Mouse (Mus musculus) hindbrain, postnatal 0 days (tissue): Measurements from ENCODE around the gene Pam. TPM values are rescaled to one million over a fixed set of nuclear protein-coding genes. Genes with fewer than 3 reads are reported as not detected.

Source experiments
- ATAC-seq: fragments of 200-750 bp; cut with Nextera tagmentation; 2 replicates; pipeline ENCODE4 v1.8.0; 2017; ENCODE audit warnings: mild to moderate bottlenecking, moderate TSS enrichment, moderate library complexity
- DNase-seq: peaks from one replicate; pipeline ENCODE4 v3.0.0-alpha.2; 2015; ENCODE audit warnings: low spot score
- H3K27ac ChIP-seq: fragments of 300-500 bp; sonication (generic); 2 replicates; pipeline ENCODE4 v1.5.1; 2014; ENCODE audit warnings: mild to moderate bottlenecking
- H3K27me3 ChIP-seq: fragments of 300-500 bp; sonication (generic); 2 replicates; pipeline ENCODE4 v1.6.1; 2014; ENCODE audit warnings: low read length, mixed read lengths; ENCODE audit not compliant: insufficient read depth
- H3K36me3 ChIP-seq: fragments of 300-500 bp; sonication (generic); 2 replicates; pipeline ENCODE4 v1.6.1; 2014; ENCODE audit warnings: low read length, mixed read lengths; ENCODE audit not compliant: insufficient read depth
- H3K4me1 ChIP-seq: fragments of 300-500 bp; sonication (generic); 2 replicates; pipeline ENCODE4 v1.6.1; 2014; ENCODE audit warnings: antibody characterized with exemption, low read length, mixed read lengths; ENCODE audit not compliant: insufficient read depth
- H3K4me2 ChIP-seq: fragments of 300-500 bp; sonication (generic); 2 replicates; pipeline ENCODE4 v1.6.1; 2014; ENCODE audit warnings: low read depth, mild to moderate bottlenecking, low read length, moderate library complexity, mixed read lengths
- H3K4me3 ChIP-seq: fragments of 300-500 bp; sonication (generic); 2 replicates; pipeline ENCODE4 v1.5.1; 2014; ENCODE audit warnings: low read length
- H3K9ac ChIP-seq: fragments of 300-500 bp; sonication (generic); replicated peaks from 2 replicates; pipeline ENCODE4 v1.6.1; 2014; ENCODE audit warnings: mild to moderate bottlenecking, low read length, moderate library complexity, mixed read lengths
- H3K9me3 ChIP-seq: fragments of 300-500 bp; sonication (generic); 2 replicates; pipeline ENCODE4 v1.6.1; 2016; ENCODE audit warnings: low read length, mixed read lengths
- CTCF ChIP-seq: IDR thresholded peaks from 2 replicates; pipeline ENCODE4 v1.5.1; 2016; ENCODE audit warnings: antibody characterized with exemption, control low read depth, low read depth
- WGBS: fragments of 180-500 bp; shearing (Covaris S2); extraction: QIAGEN DNeasy Blood & Tissue Kit; methylation state at CpG from one replicate; pipeline ENCODE4 v1.1.7; 2014; 5-methylcytosine and 5-hydroxymethylcytosine counted together
- polyA plus RNA-seq: library from polyadenylated mRNA; unstranded; fragments of >200 nt; fragmentation: Nextera tagmentation; extraction: Ambion mirVana; gene quantifications from 2 replicates; pipeline ENCODE4 v1.2.1, GENCODE M21; 2015
- total RNA-seq: library from RNA; depleted of rRNA; stranded (reverse); fragments of >200 nt; gene quantifications from 2 replicates; pipeline ENCODE4 v1.2.3, GENCODE M21; 2014

The Pam gene
- total and polyA plus RNA-seq, 2 experiments from 2014 or later: 40.8 to 76.8 TPM

GRCm38 (mm10) chr1:97833466-97834353, 261.7 kb downstream of the Pam start:
- H3K27ac ChIP-seq: peak overlapping the region; percentile 45; the same call in 1 of the 2 replicates
- H3K4me3 ChIP-seq: no peak overlapping the region
- TF ChIP-seq CTCF: no peak
- ATAC-seq (peak; percentile 95), DNase-seq (peak; percentile 86)
- 36% methylated on average over 5 of the region's 5 CpGs for WGBS
- H3K9me3 ChIP-seq: no peaks in the 10 kb centered on the region
- H3K36me3 ChIP-seq: peaks cover 5% of the 10 kb centered on the region; the same call in 1 of the 2 replicates
- H3K27me3 ChIP-seq: no peaks in the 10 kb centered on the region
- no peak overlapping the region for H3K9ac ChIP-seq
- H3K4me2 ChIP-seq: 0 out of 2 replicates have a peak overlapping the region, but pooled peaks have one; percentile 7
- no peaks in the 10 kb centered on the region; the same call in 1 of the 2 replicates for H3K4me1 ChIP-seq

DNA sequence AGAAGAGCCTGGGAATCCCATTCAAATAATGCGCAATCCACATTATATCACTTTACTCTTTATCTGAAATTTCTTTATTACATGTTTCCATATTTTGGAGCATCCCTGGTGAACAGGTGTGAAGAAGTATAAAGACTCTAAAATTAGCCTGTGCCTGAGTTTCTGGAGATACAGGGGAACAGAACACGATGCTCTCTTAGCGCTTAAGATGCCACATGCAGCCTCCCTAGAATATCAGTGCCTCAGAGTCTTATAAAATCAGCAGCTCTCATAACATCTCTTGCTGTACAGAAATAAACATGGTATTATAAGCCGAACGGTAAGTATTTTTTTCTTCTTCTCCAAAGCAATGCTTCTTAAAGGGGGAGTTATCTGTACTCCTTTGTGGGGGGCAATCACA, 267.4 kb downstream of the Pam start:
- TF ChIP-seq CTCF: no peak
- 90% methylated on average over 5 of the region's 5 CpGs for WGBS

DNA sequence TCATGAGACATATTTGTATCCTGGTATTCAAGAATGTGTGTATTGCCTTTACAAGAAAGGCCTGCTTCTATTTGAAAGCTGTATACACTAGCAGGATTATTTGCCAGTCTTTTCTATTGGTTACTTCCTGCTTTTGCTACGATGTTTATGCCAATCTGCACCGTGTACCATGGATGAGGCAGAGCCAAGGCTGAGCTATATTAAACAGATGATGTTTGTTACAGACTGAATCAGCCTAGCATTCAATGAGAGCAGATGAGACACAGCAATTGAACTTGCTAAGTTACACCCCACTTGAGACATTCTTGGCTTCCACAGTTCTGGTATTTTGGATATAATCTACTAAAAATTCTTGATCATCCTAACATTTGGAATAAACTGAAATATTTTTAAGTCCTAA, 267.9 kb downstream of the Pam start:
- DNase-seq: no peak
- no peak overlapping the region for H3K4me3 ChIP-seq
- ATAC-seq: no peak
- no peaks in the 10 kb centered on the region for H3K4me1 ChIP-seq
- no peak overlapping the region for H3K9ac ChIP-seq
- H3K4me2 ChIP-seq: no peak overlapping the region
- H3K36me3 ChIP-seq: peaks cover 9% of the 10 kb centered on the region; the same call in 1 of the 2 replicates
- H3K27me3 ChIP-seq: no peaks in the 10 kb centered on the region
- 64% methylated on average over 2 of the region's 2 CpGs for WGBS
- no peak overlapping the region for H3K27ac ChIP-seq
- no peak for TF ChIP-seq CTCF
- no peaks in the 10 kb centered on the region for H3K9me3 ChIP-seq

More for the DNA sequence above, 267.4 kb downstream of the Pam start:
- no peak overlapping the region for H3K9ac ChIP-seq
- H3K4me1 ChIP-seq: no peaks in the 10 kb centered on the region
- no peak overlapping the region for H3K4me2 ChIP-seq
- no peak overlapping the region for H3K27ac ChIP-seq
- DNase-seq (no peak), ATAC-seq (no peak)
- peaks cover 9% of the 10 kb centered on the region; the same call in 1 of the 2 replicates for H3K36me3 ChIP-seq
- no peaks in the 10 kb centered on the region for H3K9me3 ChIP-seq
- H3K27me3 ChIP-seq: no peaks in the 10 kb centered on the region
- H3K4me3 ChIP-seq: no peak overlapping the region

GRCm38 (mm10) chr1:97822904-97823303, 272.5 kb downstream of the Pam start:
- no peak overlapping the region for H3K9ac ChIP-seq
- no peak overlapping the region for H3K4me2 ChIP-seq
- WGBS: 91% methylated on average over 7 of the region's 7 CpGs
- no peak for ATAC-seq
- no peak overlapping the region for H3K4me3 ChIP-seq
- DNase-seq: no peak
- no peak overlapping the region for H3K27ac ChIP-seq
- no peak for TF ChIP-seq CTCF
- 0 out of 2 replicates have a peak, but pooled peaks cover 4% of the 10 kb centered on the region for H3K36me3 ChIP-seq
- no peaks in the 10 kb centered on the region for H3K4me1 ChIP-seq
- no peaks in the 10 kb centered on the region for H3K27me3 ChIP-seq
- H3K9me3 ChIP-seq: no peaks in the 10 kb centered on the region

- Histone ChIP-seq H3K4me1 (no peaks in the 10 kb centered on the region), H3K4me3 (no peak overlapping the region), H3K9me3 (no peaks in the 10 kb centered on the region), H3K36me3 (0 out of 2 replicates have a peak, but pooled peaks cover 4% of the 10 kb centered on the region), H3K4me2 (no peak overlapping the region), H3K27me3 (no peaks in the 10 kb centered on the region), H3K27ac (no peak overlapping the region), H3K9ac (no peak overlapping the region)
- 81% methylated on average over 5 of the region's 5 CpGs for WGBS
- no peak for DNase-seq
- no peak for TF ChIP-seq CTCF
- no peak for ATAC-seq
Observed at GRCm38 (mm10) chr1:97822203-97822602, 273.2 kb downstream of the Pam start.

- 88% methylated on average over 3 of the region's 3 CpGs for WGBS
- no peak for ATAC-seq
- Histone ChIP-seq H3K4me2 (no peak overlapping the region), H3K9ac (no peak overlapping the region), H3K9me3 (no peaks in the 10 kb centered on the region), H3K36me3 (0 out of 2 replicates have a peak, but pooled peaks cover 4% of the 10 kb centered on the region), H3K27me3 (no peaks in the 10 kb centered on the region), H3K27ac (no peak overlapping the region), H3K4me1 (no peaks in the 10 kb centered on the region), H3K4me3 (no peak overlapping the region)
- no peak for DNase-seq
- no peak for TF ChIP-seq CTCF
Observed at GRCm38 (mm10) chr1:97821282-97821681, 274.2 kb downstream of the Pam start.
